Mouse (Mus musculus) gastrocnemius, adult 2 months (tissue): ENCODE measurements around the gene Ndufs5. TPM values are rescaled to one million over a fixed set of nuclear protein-coding genes. Genes with fewer than 3 reads are reported as not detected.

ENCODE experiments used
- DNase-seq: peaks from one replicate; pipeline ENCODE4 v3.0.0; 2022
- H3K27ac ChIP-seq: fragments of 200-600 bp; 2 replicates; pipeline ENCODE4 v1.8.1; 2022; ENCODE audit warnings: mild to moderate bottlenecking
- H3K4me3 ChIP-seq: fragments of 200-600 bp; 2 replicates; pipeline ENCODE4 v1.8.1; 2022; ENCODE audit warnings: mild to moderate bottlenecking, moderate library complexity
- CTCF ChIP-seq: fragments of 200-600 bp; IDR thresholded peaks from 2 replicates; pipeline ENCODE4 v1.8.1; 2022; ENCODE audit warnings: antibody characterized with exemption, mild to moderate bottlenecking, moderate library complexity
- intact Hi-C: fragments of 180-260 bp; cut with DNase I; formaldehyde crosslinking; loops from one replicate; pipeline ENCODE4 v1.15.1; 2025
- long read RNA-seq, 2 experiments: library from polyadenylated mRNA; stranded (forward); transcript quantifications; one replicate each; pipeline ENCODE4 v2.0.0; 2021
- total RNA-seq, 2 experiments: library from RNA; stranded (reverse); gene quantifications; 2 replicates each; pipeline ENCODE4 v1.2.3; 2021

The Ndufs5 gene
- total RNA-seq = 100 to 1,000 TPM; 242 to 305 TPM
- long read RNA-seq, experiment 1, transcript Ndufs5-201 (3 exons, 525 nt) = major isoform, 108 of 126 reads
- long read RNA-seq, experiment 1, partial matches to known transcripts = 0 of 126 reads
- long read RNA-seq, experiment 1, other reads (novel, unspliced or antisense) = 12 of 126 reads
- long read RNA-seq, experiment 2, transcript Ndufs5-201 (3 exons, 525 nt) = major isoform, 163 of 170 reads
- long read RNA-seq, experiment 2, partial matches to known transcripts = 0 of 170 reads
- long read RNA-seq, experiment 2, other reads (novel, unspliced or antisense) = 6 of 170 reads

DNA sequence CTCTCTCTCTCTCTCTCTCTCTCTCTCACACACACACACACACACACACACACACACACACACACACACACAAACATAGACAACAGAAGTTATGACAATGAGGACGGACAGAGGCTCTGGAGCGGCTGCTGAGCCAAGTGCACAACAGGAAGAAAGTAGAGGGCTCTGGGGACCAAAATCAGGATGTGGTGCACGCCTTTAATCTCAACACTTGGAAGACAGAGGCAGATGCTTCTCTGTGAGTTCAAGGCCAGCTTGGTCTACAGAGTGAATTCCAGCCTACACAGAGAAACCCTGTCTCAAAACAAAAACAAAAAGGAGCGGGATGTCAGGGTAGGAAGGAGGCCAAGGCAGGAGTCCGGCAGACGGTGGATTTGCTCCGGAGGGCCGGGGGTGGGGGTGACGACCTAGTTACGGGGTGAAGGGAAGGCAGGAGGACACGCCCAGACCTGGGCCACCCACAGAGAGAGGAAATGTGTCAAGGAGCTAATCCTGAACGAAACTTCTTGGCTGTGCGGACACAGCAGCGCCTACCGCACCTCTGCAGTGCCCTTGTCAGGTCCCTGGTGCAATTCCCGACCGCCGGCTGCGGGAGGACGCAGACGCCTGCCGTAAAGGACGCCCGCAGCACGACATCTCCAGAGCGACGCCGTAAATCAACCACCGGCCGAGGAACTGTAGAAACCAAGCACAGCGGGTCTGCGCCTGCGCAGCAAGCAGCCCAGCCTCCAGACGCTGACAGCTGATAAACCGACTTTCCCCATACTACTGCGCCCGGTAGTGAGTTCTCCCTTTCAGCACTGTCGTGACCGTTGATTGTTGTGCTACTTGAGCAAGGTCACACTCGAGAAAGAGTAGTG is at the start of gene Ndufs5:
Gene Ndufs5 (minus strand): TSS at position 629 of the 860 bp plus-strand sequence.
- intact Hi-C loops = loop anchor here (5.0 kb wide), 1 partner anchor 34 kb away; the partner anchor contains the start of gene Akirin1
- DNase-seq = peak; percentile 98
- H3K4me3 ChIP-seq = peak within 1 kb of the TSS; percentile 96
- peak within 1 kb of the TSS; percentile 98 for H3K27ac ChIP-seq
- TF ChIP-seq CTCF = no peak

GRCm38 (mm10) chr4:123765071-123765470 is 47.1 kb upstream of the Ndufs5 start:
- H3K27ac ChIP-seq = no peak overlapping the region
- H3K4me3 ChIP-seq = no peak overlapping the region
- TF ChIP-seq CTCF = no peak
- DNase-seq = no peak
- intact Hi-C loops = no loop called here

DNA sequence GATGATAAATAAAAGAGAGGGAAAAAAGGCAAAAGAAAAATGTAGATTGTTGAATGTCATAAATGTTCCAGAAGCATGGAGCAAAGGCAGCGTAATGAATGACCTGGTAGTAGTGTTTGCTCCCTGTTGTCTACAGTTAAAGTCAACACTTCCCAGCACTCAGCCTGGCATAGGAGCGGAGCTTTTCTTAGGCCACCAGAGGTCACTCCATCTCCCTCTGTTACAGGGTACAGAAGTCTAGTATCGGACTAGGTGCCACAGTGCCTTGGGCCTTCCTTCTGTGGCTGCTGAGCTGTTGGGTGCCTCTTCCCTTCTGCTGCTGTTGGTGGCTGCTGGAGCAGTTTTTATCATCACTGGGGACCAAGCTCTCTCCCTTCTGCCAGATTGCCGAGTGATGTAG is 40.3 kb upstream of the Ndufs5 start:
- peak; percentile 49 for TF ChIP-seq CTCF
- H3K4me3 ChIP-seq = no peak overlapping the region
- no peak for DNase-seq
- H3K27ac ChIP-seq = no peak overlapping the region
- intact Hi-C loops = loop anchor here (2.0 kb wide), 1 partner anchor 140 kb away; no protein-coding TSS in a partner anchor

GRCm38 (mm10) chr4:123750707-123751312 is 32.8 kb upstream of the Ndufs5 start:
- no peak for TF ChIP-seq CTCF
- H3K4me3 ChIP-seq = peak overlapping the region; percentile 94
- peak; percentile 32 for DNase-seq
- intact Hi-C loops = loop anchor here (2.0 to 5.0 kb wide), 2 partner anchors 34 to 148 kb away; partner anchors contain the start of gene Ndufs5
- H3K27ac ChIP-seq = peak overlapping the region; percentile 95

GRCm38 (mm10) chr4:123750152-123750651 is 32.2 kb upstream of the Ndufs5 start, which contains the start of gene Akirin1:
Gene Akirin1, minus strand, starts transcription at chr4:123750345.
- peak; percentile 100 for DNase-seq
- Histone ChIP-seq H3K27ac (peak within 1 kb of the TSS; percentile 95), H3K4me3 (peak within 1 kb of the TSS; percentile 94)
- peak; percentile 68 for TF ChIP-seq CTCF
- intact Hi-C loops = loop anchor here (2.0 to 5.0 kb wide), 2 partner anchors 33 to 149 kb away; partner anchors contain the start of gene Ndufs5

DNA sequence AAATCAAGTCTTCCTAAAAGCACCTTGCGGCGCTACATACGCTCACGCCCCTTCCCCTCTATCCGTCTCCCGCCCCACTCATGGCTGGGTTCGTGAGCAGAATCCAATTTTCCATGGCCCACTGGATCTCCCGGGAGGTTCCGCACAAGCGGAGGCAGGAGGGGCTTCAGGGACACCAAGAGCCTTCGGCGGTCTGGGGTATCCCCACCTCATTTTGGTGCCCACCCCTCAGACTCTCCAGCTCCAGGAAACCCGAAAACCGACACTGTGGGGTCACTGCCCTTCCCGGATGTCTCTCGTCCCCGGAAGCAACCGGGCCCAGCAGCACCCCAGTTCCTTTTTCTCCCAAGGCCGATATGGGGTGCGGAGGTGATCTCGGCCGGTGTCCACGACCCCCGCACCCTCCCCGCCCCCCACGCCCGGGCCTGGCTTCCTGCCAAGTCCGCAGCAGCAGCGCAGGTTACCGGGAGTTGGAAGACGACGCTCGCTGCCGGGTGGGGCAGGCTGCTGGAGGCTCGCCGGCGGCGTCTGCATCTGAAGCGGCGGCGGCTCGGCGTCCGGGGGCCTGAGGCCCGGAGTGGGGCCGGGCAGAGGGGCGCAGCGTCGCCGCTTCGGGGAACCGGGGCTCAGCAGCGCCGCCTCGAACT is 31.6 kb upstream of the Ndufs5 start:
- TF ChIP-seq CTCF = no peak
- no peak for DNase-seq
- peak overlapping the region; percentile 94 for H3K4me3 ChIP-seq
- intact Hi-C loops = loop anchor here (2.0 to 5.0 kb wide), 2 partner anchors 32 to 149 kb away; partner anchors contain the start of gene Ndufs5
- peak overlapping the region; percentile 95 for H3K27ac ChIP-seq

DNA sequence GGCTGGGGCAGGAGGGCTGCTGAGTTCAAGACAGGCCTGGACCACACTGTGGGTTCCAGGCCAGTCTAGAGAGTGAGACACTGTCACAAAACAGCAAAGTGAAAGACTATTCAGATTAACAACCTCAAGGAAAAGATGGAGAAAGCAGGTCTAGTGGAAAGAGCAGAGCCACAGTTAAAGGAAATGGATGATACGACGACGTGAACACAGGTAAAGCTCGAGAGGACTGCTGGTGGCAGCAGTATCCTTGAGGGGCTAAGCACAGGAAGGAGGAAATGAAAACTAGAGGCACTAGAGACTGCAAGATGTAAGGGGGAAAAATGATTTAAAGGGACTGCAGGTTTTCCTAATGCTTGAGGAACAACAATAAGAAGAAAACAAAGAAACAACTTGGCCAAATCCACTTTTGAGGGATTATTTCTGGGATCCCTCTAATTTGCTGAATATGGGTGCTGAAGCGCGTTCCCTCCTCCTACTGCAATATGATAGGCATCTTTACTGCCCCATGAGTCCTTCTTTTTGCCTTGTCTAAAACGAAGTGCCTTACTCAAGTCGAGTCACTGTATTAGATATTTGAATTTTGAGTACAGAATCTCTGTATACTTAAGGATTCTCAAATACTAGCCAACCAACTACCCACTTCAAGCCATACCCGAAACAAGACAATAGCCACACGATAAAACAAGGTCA is 30.9 kb upstream of the Ndufs5 start:
- intact Hi-C loops = no loop called here
- peak overlapping the region; percentile 95 for H3K27ac ChIP-seq
- no peak for DNase-seq
- TF ChIP-seq CTCF = no peak
- H3K4me3 ChIP-seq = peak overlapping the region; percentile 94

- TF ChIP-seq CTCF = no peak
- DNase-seq = peak; percentile 26
- intact Hi-C loops = no loop called here
- Histone ChIP-seq H3K4me3 (no peak overlapping the region), H3K27ac (peak overlapping the region; percentile 68)
Observed at GRCm38 (mm10) chr4:123745221-123745775, 27.3 kb upstream of the Ndufs5 start.

GRCm38 (mm10) chr4:123742891-123743290 is 24.9 kb upstream of the Ndufs5 start:
- Histone ChIP-seq H3K4me3 (no peak overlapping the region), H3K27ac (no peak overlapping the region)
- DNase-seq = no peak
- no peak for TF ChIP-seq CTCF
- intact Hi-C loops = no loop called here

DNA sequence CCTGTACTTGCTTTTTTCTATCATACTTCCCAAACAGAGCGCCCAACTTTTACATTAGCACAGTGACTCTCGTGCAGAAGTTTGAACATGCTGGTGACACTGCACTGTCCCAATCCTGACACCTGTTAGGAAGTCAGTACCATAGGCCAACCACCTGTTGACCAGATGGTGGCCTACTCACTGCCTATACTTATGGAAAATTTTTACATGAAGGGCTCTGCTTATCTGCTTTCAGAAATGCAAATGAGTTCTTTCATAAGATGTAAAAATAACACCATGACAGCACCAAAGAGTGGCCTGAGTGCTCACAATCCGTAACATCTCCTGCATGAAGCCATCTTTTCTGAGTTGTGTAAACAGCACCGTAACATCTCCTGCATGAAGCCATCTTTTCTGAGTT is 20.7 kb upstream of the Ndufs5 start:
- Histone ChIP-seq H3K4me3 (no peak overlapping the region), H3K27ac (no peak overlapping the region)
- no peak for DNase-seq
- intact Hi-C loops = no loop called here
- no peak for TF ChIP-seq CTCF

GRCm38 (mm10) chr4:123733532-123733931 is 15.5 kb upstream of the Ndufs5 start:
- Histone ChIP-seq H3K27ac (no peak overlapping the region), H3K4me3 (no peak overlapping the region)
- no peak for TF ChIP-seq CTCF
- intact Hi-C loops = no loop called here
- no peak for DNase-seq
